Mouse (Mus musculus) forebrain, embryonic 12.5 days (tissue): ENCODE results near the gene Sh3bp5. TPM values are rescaled to one million over a fixed set of nuclear protein-coding genes. Genes with fewer than 3 reads are reported as not detected.
A peak's percentile ranks its signal among the peaks of the same experiment; 100 is the strongest.

ENCODE experiments used
- ATAC-seq: fragments of 200-750 bp; cut with Nextera tagmentation; 2 replicates; pipeline ENCODE4 v1.8.0; 2017; ENCODE audit warnings: moderate TSS enrichment; ENCODE audit not compliant: low FRiP score
- H3K27ac ChIP-seq: fragments of 300-500 bp; sonication (generic); 2 replicates; pipeline ENCODE4 v1.5.1; 2016; ENCODE audit warnings: mild to moderate bottlenecking
- H3K27me3 ChIP-seq: fragments of 300-500 bp; sonication (generic); 2 replicates; pipeline ENCODE4 v1.6.1; 2016; ENCODE audit warnings: mild to moderate bottlenecking
- H3K36me3 ChIP-seq: fragments of 300-500 bp; sonication (generic); replicated peaks from 2 replicates; pipeline ENCODE4 v1.6.1; 2016; ENCODE audit warnings: mild to moderate bottlenecking
- H3K4me1 ChIP-seq: fragments of 300-500 bp; sonication (generic); 2 replicates; pipeline ENCODE4 v1.6.1; 2016
- H3K4me2 ChIP-seq: fragments of 300-500 bp; sonication (generic); 2 replicates; pipeline ENCODE4 v1.6.1; 2016; ENCODE audit warnings: mild to moderate bottlenecking, moderate library complexity
- H3K4me3 ChIP-seq: fragments of 300-500 bp; sonication (generic); replicated peaks from 2 replicates; pipeline ENCODE4 v1.5.1; 2016; ENCODE audit warnings: mild to moderate bottlenecking
- H3K9ac ChIP-seq: fragments of 300-500 bp; sonication (generic); 2 replicates; pipeline ENCODE4 v1.6.1; 2016; ENCODE audit warnings: mild to moderate bottlenecking
- H3K9me3 ChIP-seq: fragments of 300-500 bp; sonication (generic); 2 replicates; pipeline ENCODE4 v1.6.1; 2016
- WGBS: fragments of 180-500 bp; shearing (Covaris S2); methylation state at CpG from one replicate; pipeline ENCODE4 v1.1.7; 2016; 5-methylcytosine and 5-hydroxymethylcytosine counted together
- polyA plus RNA-seq: library from polyadenylated mRNA; unstranded; fragments of >200 nt; fragmentation: Nextera tagmentation; extraction: Ambion mirVana; gene quantifications from 2 replicates; pipeline ENCODE4 v1.2.1, GENCODE M21; 2016

Sh3bp5 gene
- polyA plus RNA-seq, 1 experiment from 2014 or later, result 37.7 TPM

DNA sequence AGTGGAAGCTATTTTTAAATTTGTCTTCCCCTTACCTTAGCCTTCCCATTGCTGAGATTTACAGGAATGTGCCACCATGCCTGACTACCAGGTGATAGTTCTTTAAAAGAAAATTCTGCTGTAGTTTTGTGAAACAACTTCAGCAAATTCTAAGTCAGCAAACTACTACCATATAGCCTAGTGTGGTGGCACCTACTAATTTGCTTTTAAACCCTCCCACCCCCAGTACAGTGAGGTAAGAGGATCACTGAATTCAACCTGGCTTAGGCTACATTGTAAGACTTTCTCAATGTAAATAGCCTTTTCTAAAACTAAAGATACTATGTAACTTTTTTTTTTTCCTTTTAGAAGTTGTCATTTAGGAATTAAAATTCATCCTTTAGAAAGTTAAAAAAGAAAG is 97.9 kb downstream of the Sh3bp5 start:
- Histone ChIP-seq H3K9ac (0 out of 2 replicates have a peak overlapping the region, but pooled peaks have one; percentile 93), H3K9me3 (no peaks in the 10 kb centered on the region), H3K4me1 (peaks cover 21% of the 10 kb centered on the region), H3K27ac (no peak overlapping the region), H3K27me3 (no peaks in the 10 kb centered on the region), H3K36me3 (peaks cover 7% of the 10 kb centered on the region; the same call in 1 of the 2 replicates), H3K4me2 (peak overlapping the region; percentile 66), H3K4me3 (no peak overlapping the region; the same call in 1 of the 2 replicates)
- no peak for ATAC-seq

DNA sequence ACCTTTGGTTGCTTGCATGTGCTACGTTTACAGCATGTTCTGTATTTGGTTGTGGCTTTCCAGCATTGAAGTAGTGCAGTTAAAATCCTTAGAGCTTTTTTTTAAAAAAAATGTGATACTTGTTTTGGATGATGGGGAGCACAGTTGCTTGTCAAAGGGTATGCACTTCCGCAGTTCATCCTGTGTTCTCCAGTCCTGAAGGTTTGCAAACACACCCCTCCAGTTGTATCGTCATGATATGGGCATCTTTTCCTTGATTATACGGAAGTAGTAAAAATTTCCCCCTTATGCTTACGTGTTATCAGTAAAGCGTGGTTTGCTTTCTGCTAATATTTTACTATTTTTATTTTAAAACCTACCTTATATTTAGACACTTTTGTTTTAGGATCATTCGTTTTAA is 98.5 kb downstream of the Sh3bp5 start:
- Histone ChIP-seq H3K9ac (peak overlapping the region; percentile 93), H3K9me3 (no peaks in the 10 kb centered on the region), H3K4me1 (peaks cover 21% of the 10 kb centered on the region), H3K4me3 (peak overlapping the region; percentile 79), H3K27me3 (no peaks in the 10 kb centered on the region), H3K36me3 (peaks cover 7% of the 10 kb centered on the region; the same call in 1 of the 2 replicates), H3K4me2 (peak overlapping the region; percentile 66), H3K27ac (no peak overlapping the region)
- no peak for ATAC-seq
- 53% methylated on average over 7 of the region's 7 CpGs for WGBS

DNA sequence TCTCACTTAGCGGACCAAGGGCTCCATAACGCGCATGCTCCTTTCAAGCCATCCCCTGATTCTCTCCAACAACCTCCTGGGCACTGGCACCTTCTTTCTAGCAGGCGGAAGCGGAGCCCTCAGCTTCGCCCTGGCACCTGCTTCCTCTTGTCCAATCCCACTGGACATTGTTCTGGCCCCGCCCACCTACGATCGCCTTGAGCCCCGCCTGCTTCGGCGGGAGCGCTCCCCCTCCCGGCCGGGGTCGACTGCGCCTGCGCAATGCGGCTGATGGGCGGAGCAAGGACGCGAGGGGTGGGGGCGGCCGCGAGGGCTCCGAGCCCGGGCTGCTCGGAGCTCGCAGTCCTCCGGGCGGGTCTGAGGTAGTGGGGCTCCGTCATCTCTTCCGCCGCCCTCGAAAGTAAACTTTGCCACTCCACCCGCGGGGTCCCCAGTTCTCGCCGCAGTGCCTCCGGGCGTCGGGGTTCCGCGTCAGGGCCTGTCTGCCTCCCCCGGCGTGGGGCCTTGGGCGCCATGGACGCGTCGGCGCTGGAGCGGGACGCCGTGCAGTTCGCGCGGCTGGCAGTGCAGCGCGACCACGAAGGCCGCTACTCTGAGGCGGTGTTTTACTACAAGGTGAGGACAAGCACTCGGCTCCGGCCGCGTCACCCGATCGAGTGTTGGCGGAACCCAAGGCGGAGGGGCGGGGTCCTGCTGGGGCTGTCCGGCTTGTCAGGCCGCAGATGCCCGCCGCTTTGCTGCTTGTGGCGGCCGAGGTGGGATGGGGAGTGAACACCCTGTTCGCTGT is 99.3 kb downstream of the Sh3bp5 start, which contains the start of gene Capn7:
Gene Capn7, plus strand, starts transcription at position 270 of the 787 bp plus-strand sequence.
- Histone ChIP-seq H3K27me3 (no peaks in the 10 kb centered on the region), H3K27ac (peak within 1 kb of the TSS; percentile 94), H3K4me3 (peak within 1 kb of the TSS; percentile 79), H3K4me1 (peaks cover 21% of the 10 kb centered on the region), H3K4me2 (peak within 1 kb of the TSS; percentile 66), H3K9me3 (no peaks in the 10 kb centered on the region), H3K9ac (peak within 1 kb of the TSS; percentile 93), H3K36me3 (peaks cover 7% of the 10 kb centered on the region; the same call in 1 of the 2 replicates)
- ATAC-seq, result peak; percentile 99
- WGBS, result under 1% methylated on average over 78 of the region's 78 CpGs

DNA sequence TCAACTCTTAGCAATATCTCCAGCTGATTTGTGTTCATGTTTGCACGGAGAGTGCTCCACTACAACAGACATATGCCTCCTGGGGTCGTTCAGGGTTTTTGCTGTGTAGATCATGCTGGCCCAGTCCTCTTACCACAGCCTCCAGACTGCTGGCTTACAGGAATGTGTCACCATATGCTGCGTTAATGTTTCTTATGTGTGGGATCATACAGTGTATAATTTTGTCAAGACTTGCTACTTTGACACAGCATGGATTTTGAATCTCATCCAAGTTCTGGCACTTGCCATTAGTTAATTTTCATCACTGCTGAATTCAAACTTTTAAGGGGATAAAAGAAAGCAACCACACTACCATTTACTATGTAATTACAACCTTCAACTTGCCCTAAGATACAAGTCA is 100.1 kb downstream of the Sh3bp5 start:
- 0 out of 2 replicates have a peak overlapping the region, but pooled peaks have one; percentile 27 for H3K27ac ChIP-seq
- H3K9ac ChIP-seq, result no peak overlapping the region; the same call in 1 of the 2 replicates
- peak overlapping the region; percentile 66 for H3K4me2 ChIP-seq
- 57% methylated on average over 3 of the region's 3 CpGs for WGBS
- H3K4me1 ChIP-seq, result peaks cover 21% of the 10 kb centered on the region
- H3K9me3 ChIP-seq, result no peaks in the 10 kb centered on the region
- peaks cover 4% of the 10 kb centered on the region; the same call in 1 of the 2 replicates for H3K36me3 ChIP-seq
- H3K4me3 ChIP-seq, result peak overlapping the region; percentile 79
- ATAC-seq, result no peak
- peaks cover 5% of the 10 kb centered on the region for H3K27me3 ChIP-seq

GRCm38 (mm10) chr14:31330957-31331356 is 104.9 kb downstream of the Sh3bp5 start:
- H3K36me3 ChIP-seq, result no peaks in the 10 kb centered on the region
- H3K9me3 ChIP-seq, result no peaks in the 10 kb centered on the region
- no peak overlapping the region for H3K4me2 ChIP-seq
- ATAC-seq, result no peak
- H3K4me3 ChIP-seq, result no peak overlapping the region
- H3K27ac ChIP-seq, result no peak overlapping the region
- peaks cover 6% of the 10 kb centered on the region; the same call in 1 of the 2 replicates for H3K4me1 ChIP-seq
- peaks cover 20% of the 10 kb centered on the region for H3K27me3 ChIP-seq
- no peak overlapping the region for H3K9ac ChIP-seq
- 84% methylated on average over 4 of the region's 4 CpGs for WGBS

GRCm38 (mm10) chr14:31329741-31330140 is 106.1 kb downstream of the Sh3bp5 start:
- Histone ChIP-seq H3K4me2 (no peak overlapping the region), H3K9ac (no peak overlapping the region), H3K27me3 (peaks cover 20% of the 10 kb centered on the region), H3K9me3 (no peaks in the 10 kb centered on the region), H3K27ac (no peak overlapping the region), H3K4me1 (no peaks in the 10 kb centered on the region), H3K4me3 (no peak overlapping the region), H3K36me3 (no peaks in the 10 kb centered on the region)
- WGBS, result 61% methylated on average over 2 of the region's 2 CpGs
- ATAC-seq, result no peak

DNA sequence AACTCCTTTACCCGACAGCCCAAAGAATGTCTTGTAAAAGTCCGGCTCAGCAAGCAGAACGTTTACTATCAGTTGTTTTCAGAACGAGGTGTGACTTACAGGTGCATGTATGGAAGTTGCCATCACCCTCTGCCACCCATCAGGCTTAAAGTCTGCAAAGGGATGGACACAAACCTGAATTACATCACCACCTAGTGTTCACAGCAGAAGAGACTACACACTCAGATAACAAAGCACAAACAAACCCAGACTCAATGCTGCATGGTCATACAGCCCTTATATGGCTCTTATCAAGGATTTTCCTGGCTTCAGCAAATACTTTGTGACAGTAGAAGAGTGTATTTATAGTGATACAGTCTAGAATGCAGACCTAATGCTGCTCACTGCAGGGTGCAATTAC is 108.2 kb downstream of the Sh3bp5 start:
- Histone ChIP-seq H3K9ac (no peak overlapping the region), H3K27me3 (peaks cover 20% of the 10 kb centered on the region), H3K36me3 (no peaks in the 10 kb centered on the region), H3K27ac (no peak overlapping the region), H3K4me1 (peaks cover 9% of the 10 kb centered on the region), H3K4me3 (no peak overlapping the region), H3K4me2 (no peak overlapping the region), H3K9me3 (no peaks in the 10 kb centered on the region)
- 79% methylated on average over 4 of the region's 4 CpGs for WGBS
- no peak for ATAC-seq

DNA sequence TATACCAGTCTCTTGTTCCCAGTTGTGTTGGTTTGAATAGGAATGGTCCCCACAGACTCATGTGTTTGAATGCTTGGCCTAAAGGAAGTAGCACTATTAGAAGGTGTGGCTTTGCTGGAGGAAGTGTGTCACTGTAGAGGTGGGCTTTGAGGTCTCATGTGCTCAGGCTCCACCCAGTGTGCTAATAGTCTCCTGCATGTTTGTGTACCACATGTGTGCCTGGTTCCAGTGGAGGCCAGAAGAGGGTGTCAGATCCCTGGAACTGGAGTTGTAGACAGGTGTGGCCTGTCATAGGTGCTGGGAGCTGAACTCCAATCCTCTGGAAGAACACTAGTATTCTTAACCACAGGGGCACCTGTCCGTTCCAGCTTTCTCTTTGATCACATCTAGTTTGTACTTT is 108.7 kb downstream of the Sh3bp5 start:
- Histone ChIP-seq H3K36me3 (no peaks in the 10 kb centered on the region), H3K4me2 (no peak overlapping the region), H3K27me3 (peaks cover 20% of the 10 kb centered on the region), H3K9me3 (no peaks in the 10 kb centered on the region), H3K9ac (no peak overlapping the region), H3K27ac (no peak overlapping the region), H3K4me1 (peaks cover 9% of the 10 kb centered on the region), H3K4me3 (no peak overlapping the region)
- WGBS, result 93% methylated on average over 1 of the region's 1 CpGs
- ATAC-seq, result no peak

DNA sequence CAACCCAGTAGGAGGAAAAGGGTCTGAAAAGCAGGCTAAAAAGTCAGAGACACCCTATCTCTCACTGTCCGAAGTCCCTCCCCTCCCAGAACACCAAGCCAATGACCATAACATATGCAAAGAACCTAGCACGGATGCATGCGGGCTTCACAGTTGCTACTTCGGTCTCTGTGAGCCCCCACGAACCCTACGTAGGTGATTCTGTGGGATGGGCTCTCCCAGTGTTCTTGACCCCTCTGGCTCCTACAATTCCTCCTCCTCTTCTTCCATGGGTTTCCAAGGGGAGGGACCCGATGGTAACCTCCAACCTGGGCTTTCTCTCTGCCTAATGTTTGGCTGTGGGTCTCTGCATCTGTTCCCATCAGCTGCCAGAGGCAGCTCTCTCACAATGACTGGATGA is 109.1 kb downstream of the Sh3bp5 start:
- H3K4me2 ChIP-seq, result no peak overlapping the region
- peaks cover 9% of the 10 kb centered on the region for H3K4me1 ChIP-seq
- no peak overlapping the region for H3K27ac ChIP-seq
- no peak overlapping the region for H3K4me3 ChIP-seq
- 79% methylated on average over 7 of the region's 7 CpGs for WGBS
- ATAC-seq, result no peak
- no peak overlapping the region for H3K9ac ChIP-seq
- H3K36me3 ChIP-seq, result no peaks in the 10 kb centered on the region
- H3K9me3 ChIP-seq, result no peaks in the 10 kb centered on the region
- peaks cover 20% of the 10 kb centered on the region for H3K27me3 ChIP-seq

DNA sequence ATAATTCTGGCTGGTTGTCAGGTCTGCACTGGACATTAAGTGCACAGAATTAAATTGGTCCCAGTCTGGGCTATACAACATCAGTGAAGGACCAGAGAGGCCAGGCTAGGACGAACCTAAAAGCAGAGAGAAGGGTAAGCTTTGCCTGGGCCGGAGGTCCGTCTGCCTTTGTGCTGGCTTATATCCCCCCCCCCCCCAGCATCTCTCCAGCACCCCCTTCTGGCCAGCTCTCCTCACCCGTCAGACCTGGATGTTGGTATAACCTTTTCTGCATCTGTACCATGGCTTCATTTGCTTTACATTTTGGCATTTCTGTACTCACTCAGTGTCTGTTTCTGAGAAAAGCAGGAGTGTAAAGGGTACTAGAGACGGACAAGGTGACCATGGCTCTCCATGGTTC is 110.3 kb downstream of the Sh3bp5 start:
- 53% methylated on average over 5 of the region's 5 CpGs for WGBS
- no peak overlapping the region for H3K9ac ChIP-seq
- no peak overlapping the region for H3K4me3 ChIP-seq

GRCm38 (mm10) chr14:31324851-31325250 is 111.0 kb downstream of the Sh3bp5 start:
- H3K4me1 ChIP-seq, result peaks cover 9% of the 10 kb centered on the region
- H3K36me3 ChIP-seq, result no peaks in the 10 kb centered on the region
- H3K4me2 ChIP-seq, result no peak overlapping the region
- WGBS, result 72% methylated on average over 10 of the region's 10 CpGs
- H3K4me3 ChIP-seq, result no peak overlapping the region
- H3K27ac ChIP-seq, result no peak overlapping the region
- no peak overlapping the region for H3K9ac ChIP-seq
- 0 out of 2 replicates have a peak, but pooled peaks cover 12% of the 10 kb centered on the region for H3K27me3 ChIP-seq
- no peaks in the 10 kb centered on the region for H3K9me3 ChIP-seq
- ATAC-seq, result no peak

More for the DNA sequence above, 110.3 kb downstream of the Sh3bp5 start:
- Histone ChIP-seq H3K4me2 (no peak overlapping the region), H3K9me3 (no peaks in the 10 kb centered on the region), H3K27ac (no peak overlapping the region), H3K36me3 (no peaks in the 10 kb centered on the region), H3K4me1 (peaks cover 9% of the 10 kb centered on the region), H3K27me3 (peaks cover 13% of the 10 kb centered on the region; the same call in 1 of the 2 replicates)
- no peak for ATAC-seq

DNA sequence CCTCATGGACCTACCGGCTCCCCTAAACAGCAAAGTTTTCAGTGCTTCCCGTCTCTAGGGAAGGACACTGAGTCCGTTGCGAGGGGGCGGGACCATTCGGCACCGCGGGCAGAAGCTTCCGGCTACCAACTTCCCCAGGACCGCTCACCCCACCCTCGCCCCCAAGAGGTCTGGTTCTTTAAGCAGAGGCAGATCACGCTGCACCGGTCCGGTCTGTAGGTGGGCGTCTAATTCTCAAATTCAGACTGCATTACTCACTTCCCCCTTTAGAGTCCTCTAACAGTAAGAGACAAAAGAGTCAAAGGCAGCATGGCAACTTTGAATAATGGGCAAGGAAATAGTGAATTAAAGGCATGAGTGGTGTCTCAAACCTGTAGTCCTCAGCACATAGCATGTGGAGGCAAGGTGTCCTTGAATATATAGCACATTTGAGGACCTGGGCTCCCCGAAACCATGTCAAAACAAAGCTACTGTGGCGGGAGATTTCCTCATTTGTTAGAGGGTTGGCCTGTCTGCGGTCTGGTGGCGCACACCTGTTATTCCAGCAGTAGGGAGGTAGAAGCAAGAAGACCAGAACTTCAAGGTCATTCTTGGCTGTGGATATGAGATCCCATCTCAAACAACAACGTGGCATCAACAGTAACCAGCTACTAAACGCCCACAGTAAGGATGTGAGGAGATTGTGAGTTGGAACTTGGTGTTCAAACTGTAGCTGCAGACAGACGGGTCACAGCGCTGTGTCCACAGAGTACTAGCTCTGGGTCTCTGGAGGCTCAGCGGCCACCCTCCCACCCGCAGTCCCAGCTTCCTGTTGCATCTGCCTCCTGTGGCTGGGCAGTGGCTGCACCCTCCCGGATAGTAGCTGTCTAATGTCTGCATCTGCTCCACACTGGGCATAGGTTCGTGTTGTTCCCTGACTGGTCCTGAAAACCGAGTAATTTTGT is 111.8 kb downstream of the Sh3bp5 start, which contains the start of gene Dnah1:
Gene Dnah1, minus strand, starts transcription at position 48 of the 944 bp plus-strand sequence.
- H3K4me3 ChIP-seq, result peak within 1 kb of the TSS; percentile 29
- H3K27me3 ChIP-seq, result 0 out of 2 replicates have a peak, but pooled peaks cover 9% of the 10 kb centered on the region
- H3K4me2 ChIP-seq, result peak within 1 kb of the TSS; percentile 49
- no peaks in the 10 kb centered on the region for H3K36me3 ChIP-seq
- H3K9me3 ChIP-seq, result no peaks in the 10 kb centered on the region
- ATAC-seq, result no peak
- WGBS, result 30% methylated on average over 28 of the region's 28 CpGs
- peaks cover 9% of the 10 kb centered on the region for H3K4me1 ChIP-seq
- peak within 1 kb of the TSS; percentile 33; the same call in 1 of the 2 replicates for H3K9ac ChIP-seq
- H3K27ac ChIP-seq, result no peak within 1 kb of the TSS
